Mouse (Mus musculus): ENCODE results near the gene Efna5. TPM values are rescaled to one million over a fixed set of nuclear protein-coding genes. Genes with fewer than 3 reads are reported as not detected.

The Efna5 gene
- polyA plus RNA-seq, 1 experiment from 2014 or later: 2.6 TPM

GRCm38 (mm10) chr17:62614237-62614636, 266.9 kb downstream of the Efna5 start:
- no peak overlapping the region for H3K27ac ChIP-seq
- no peaks in the 10 kb centered on the region for H3K4me1 ChIP-seq (replicated peaks)
- no peak for DNase-seq
- ATAC-seq (ENCODE audit: low read depth): no peak
- H3K4me2 ChIP-seq: no peak overlapping the region
- H3K36me3 ChIP-seq: no peaks in the 10 kb centered on the region
- H3K4me3 ChIP-seq (replicated peaks): no peak overlapping the region
- H3K27me3 ChIP-seq: no peaks in the 10 kb centered on the region
- no peaks in the 10 kb centered on the region for H3K9me3 ChIP-seq (replicated peaks)
- WGBS (ENCODE audit: insufficient replicate concordance): 74% methylated on average over 8 of the region's 8 CpGs
- no peak overlapping the region for H3K9ac ChIP-seq

- no peak overlapping the region for H3K4me3 ChIP-seq (replicated peaks)
- no peaks in the 10 kb centered on the region for H3K36me3 ChIP-seq
- DNase-seq (no peak), ATAC-seq (ENCODE audit: low read depth) (no peak)
- H3K9me3 ChIP-seq (replicated peaks): no peaks in the 10 kb centered on the region
- no peaks in the 10 kb centered on the region for H3K4me1 ChIP-seq (replicated peaks)
- H3K4me2 ChIP-seq: no peak overlapping the region
- no peaks in the 10 kb centered on the region for H3K27me3 ChIP-seq
- WGBS (ENCODE audit: insufficient replicate concordance): 75% methylated on average over 11 of the region's 11 CpGs
- H3K9ac ChIP-seq: no peak overlapping the region
- H3K27ac ChIP-seq: no peak overlapping the region
Observed at GRCm38 (mm10) chr17:62613232-62613631, 267.9 kb downstream of the Efna5 start.

DNA sequence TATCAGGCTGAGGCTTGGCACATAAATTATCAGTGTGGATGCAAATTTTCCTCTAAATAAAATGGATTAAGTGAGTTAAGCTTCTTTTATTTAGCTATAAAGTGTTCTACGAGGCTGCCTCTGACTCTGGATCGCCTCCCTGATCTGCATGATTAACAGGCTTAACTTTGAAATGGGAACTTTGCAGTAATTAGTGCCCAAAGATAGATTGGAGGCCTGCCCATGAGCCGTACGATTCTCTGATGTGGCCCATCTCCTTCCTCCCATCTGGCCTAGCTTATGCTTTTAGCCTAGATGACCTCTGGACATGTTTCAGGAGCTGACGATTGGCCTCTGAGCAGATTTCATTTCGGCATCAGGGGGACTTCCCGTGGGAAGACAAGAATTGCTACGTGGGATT, 273.0 kb downstream of the Efna5 start:
- Histone ChIP-seq H3K9me3 (replicated peaks) (no peaks in the 10 kb centered on the region), H3K36me3 (no peaks in the 10 kb centered on the region), H3K4me2 (no peak overlapping the region), H3K4me1 (replicated peaks) (no peaks in the 10 kb centered on the region), H3K27me3 (no peaks in the 10 kb centered on the region), H3K9ac (no peak overlapping the region), H3K27ac (no peak overlapping the region), H3K4me3 (replicated peaks) (no peak overlapping the region)
- ATAC-seq (ENCODE audit: low read depth): no peak
- DNase-seq: no peak
- 63% methylated on average over 8 of the region's 8 CpGs for WGBS (ENCODE audit: insufficient replicate concordance)

GRCm38 (mm10) chr17:62607304-62607914, 273.7 kb downstream of the Efna5 start:
- H3K9ac ChIP-seq: no peak overlapping the region
- H3K27me3 ChIP-seq: no peaks in the 10 kb centered on the region
- H3K27ac ChIP-seq: no peak overlapping the region
- no peaks in the 10 kb centered on the region for H3K36me3 ChIP-seq
- DNase-seq: no peak
- H3K4me2 ChIP-seq: no peak overlapping the region
- ATAC-seq (ENCODE audit: low read depth): no peak
- WGBS (ENCODE audit: insufficient replicate concordance): 78% methylated on average over 18 of the region's 18 CpGs
- no peaks in the 10 kb centered on the region for H3K9me3 ChIP-seq (replicated peaks)
- H3K4me1 ChIP-seq (replicated peaks): no peaks in the 10 kb centered on the region
- no peak overlapping the region for H3K4me3 ChIP-seq (replicated peaks)

DNA sequence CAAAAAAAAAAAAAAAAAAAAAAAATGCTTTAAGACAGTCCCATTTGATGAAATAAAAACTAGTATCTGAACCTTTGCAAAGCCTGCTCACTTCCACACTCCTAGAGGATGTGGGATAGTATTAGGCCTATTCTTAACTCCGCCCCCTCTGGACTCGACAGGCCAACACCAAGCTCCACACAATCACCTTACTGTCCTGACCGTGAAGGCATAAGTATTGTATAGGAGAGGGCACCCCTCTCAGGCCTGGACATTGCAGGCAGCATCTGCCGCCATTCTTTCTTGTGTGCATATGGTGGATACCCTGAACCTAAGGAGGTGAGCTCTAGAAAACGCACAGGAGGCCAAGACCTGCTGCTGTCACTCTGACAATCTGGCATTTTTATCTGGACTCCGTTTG, 274.4 kb downstream of the Efna5 start:
- H3K36me3 ChIP-seq: no peaks in the 10 kb centered on the region
- no peak overlapping the region for H3K4me3 ChIP-seq (replicated peaks)
- no peaks in the 10 kb centered on the region for H3K4me1 ChIP-seq (replicated peaks)
- WGBS (ENCODE audit: insufficient replicate concordance): 67% methylated on average over 6 of the region's 6 CpGs
- DNase-seq: no peak
- no peak overlapping the region for H3K9ac ChIP-seq
- no peak overlapping the region for H3K4me2 ChIP-seq
- H3K9me3 ChIP-seq (replicated peaks): no peaks in the 10 kb centered on the region
- no peaks in the 10 kb centered on the region for H3K27me3 ChIP-seq
- no peak overlapping the region for H3K27ac ChIP-seq
- no peak for ATAC-seq (ENCODE audit: low read depth)

GRCm38 (mm10) chr17:62604309-62604708, 276.8 kb downstream of the Efna5 start:
- no peak overlapping the region for H3K4me2 ChIP-seq

DNA sequence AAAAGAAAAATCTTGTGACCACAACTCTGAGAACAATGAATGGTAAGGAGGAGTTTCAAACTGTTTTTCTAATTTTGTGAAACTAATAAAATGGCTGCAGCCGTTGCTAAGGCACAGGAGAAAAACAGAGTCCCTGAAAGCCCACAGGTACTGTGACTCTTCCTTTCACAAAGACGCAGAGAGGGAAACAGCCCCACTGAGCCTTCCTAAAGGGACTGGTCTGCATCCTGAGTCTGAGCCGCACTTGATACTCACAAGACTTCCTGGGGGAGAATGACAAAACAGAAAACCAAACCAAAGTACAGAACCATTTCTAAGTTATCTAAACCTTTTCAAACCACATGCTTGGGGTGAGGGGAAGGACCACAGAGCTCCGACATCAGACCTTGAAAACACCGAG, 277.5 kb downstream of the Efna5 start:
- H3K4me2 ChIP-seq: no peak overlapping the region
- no peak for ATAC-seq (ENCODE audit: low read depth)
- WGBS (ENCODE audit: insufficient replicate concordance): 17% methylated on average over 5 of the region's 5 CpGs

More at GRCm38 (mm10) chr17:62604309-62604708, 276.8 kb downstream of the Efna5 start:
- Histone ChIP-seq H3K9me3 (replicated peaks) (no peaks in the 10 kb centered on the region), H3K27ac (no peak overlapping the region), H3K36me3 (no peaks in the 10 kb centered on the region), H3K27me3 (no peaks in the 10 kb centered on the region), H3K4me1 (replicated peaks) (no peaks in the 10 kb centered on the region), H3K9ac (no peak overlapping the region), H3K4me3 (replicated peaks) (no peak overlapping the region)
- ATAC-seq (ENCODE audit: low read depth) (no peak), DNase-seq (no peak)
- 21% methylated on average over 5 of the region's 5 CpGs for WGBS (ENCODE audit: insufficient replicate concordance)

GRCm38 (mm10) chr17:62598716-62599490, 282.2 kb downstream of the Efna5 start:
- ATAC-seq (ENCODE audit: low read depth) (no peak), DNase-seq (no peak)
- Histone ChIP-seq H3K4me1 (replicated peaks) (no peaks in the 10 kb centered on the region), H3K9ac (no peak overlapping the region), H3K36me3 (no peaks in the 10 kb centered on the region), H3K4me2 (no peak overlapping the region), H3K27me3 (no peaks in the 10 kb centered on the region), H3K9me3 (replicated peaks) (no peaks in the 10 kb centered on the region), H3K4me3 (replicated peaks) (no peak overlapping the region), H3K27ac (no peak overlapping the region)
- 60% methylated on average over 9 of the region's 9 CpGs for WGBS (ENCODE audit: insufficient replicate concordance)

More for the DNA sequence above, 277.5 kb downstream of the Efna5 start:
- Histone ChIP-seq H3K27me3 (no peaks in the 10 kb centered on the region), H3K9ac (no peak overlapping the region), H3K9me3 (replicated peaks) (no peaks in the 10 kb centered on the region), H3K27ac (no peak overlapping the region), H3K4me1 (replicated peaks) (no peaks in the 10 kb centered on the region), H3K36me3 (no peaks in the 10 kb centered on the region), H3K4me3 (replicated peaks) (no peak overlapping the region)
- DNase-seq: no peak

DNA sequence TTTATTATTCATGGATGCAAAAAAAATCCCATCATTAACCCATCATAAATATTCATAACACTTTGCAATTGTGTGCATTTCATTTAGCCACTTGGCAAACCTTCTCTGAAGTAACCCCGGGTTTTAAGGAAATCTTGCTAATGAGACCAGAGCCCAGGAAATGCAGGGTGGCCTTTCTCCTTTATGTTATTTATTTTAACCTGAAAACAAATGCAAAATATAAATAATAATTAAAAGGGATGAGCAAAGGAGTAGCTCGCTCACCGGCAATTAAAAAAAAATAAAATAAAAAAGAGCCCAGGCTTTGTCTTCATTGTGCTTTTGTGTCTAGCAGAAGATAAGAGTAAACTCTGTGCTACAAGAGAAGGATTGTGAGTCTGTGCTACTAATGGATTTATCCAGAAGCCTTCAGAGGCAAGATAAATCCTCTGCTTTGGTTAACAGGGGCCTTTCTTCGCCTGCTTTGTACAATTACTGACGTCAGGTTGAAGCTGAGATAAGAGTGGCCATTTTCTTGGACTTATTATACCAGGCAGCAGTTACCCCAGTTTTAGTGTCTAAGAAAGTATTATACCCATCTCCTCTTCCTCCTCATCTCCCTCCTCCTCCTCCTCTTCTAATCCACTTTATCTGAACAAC, 288.6 kb downstream of the Efna5 start:
- H3K9ac ChIP-seq: no peak overlapping the region
- no peak overlapping the region for H3K4me2 ChIP-seq
- H3K9me3 ChIP-seq (replicated peaks): no peaks in the 10 kb centered on the region
- ATAC-seq (ENCODE audit: low read depth) (no peak), DNase-seq (no peak)
- H3K27ac ChIP-seq: no peak overlapping the region
- no peaks in the 10 kb centered on the region for H3K36me3 ChIP-seq
- no peaks in the 10 kb centered on the region for H3K27me3 ChIP-seq
- no peaks in the 10 kb centered on the region for H3K4me1 ChIP-seq (replicated peaks)
- no peak overlapping the region for H3K4me3 ChIP-seq (replicated peaks)
- 50% methylated on average over 5 of the region's 5 CpGs for WGBS (ENCODE audit: insufficient replicate concordance)

DNA sequence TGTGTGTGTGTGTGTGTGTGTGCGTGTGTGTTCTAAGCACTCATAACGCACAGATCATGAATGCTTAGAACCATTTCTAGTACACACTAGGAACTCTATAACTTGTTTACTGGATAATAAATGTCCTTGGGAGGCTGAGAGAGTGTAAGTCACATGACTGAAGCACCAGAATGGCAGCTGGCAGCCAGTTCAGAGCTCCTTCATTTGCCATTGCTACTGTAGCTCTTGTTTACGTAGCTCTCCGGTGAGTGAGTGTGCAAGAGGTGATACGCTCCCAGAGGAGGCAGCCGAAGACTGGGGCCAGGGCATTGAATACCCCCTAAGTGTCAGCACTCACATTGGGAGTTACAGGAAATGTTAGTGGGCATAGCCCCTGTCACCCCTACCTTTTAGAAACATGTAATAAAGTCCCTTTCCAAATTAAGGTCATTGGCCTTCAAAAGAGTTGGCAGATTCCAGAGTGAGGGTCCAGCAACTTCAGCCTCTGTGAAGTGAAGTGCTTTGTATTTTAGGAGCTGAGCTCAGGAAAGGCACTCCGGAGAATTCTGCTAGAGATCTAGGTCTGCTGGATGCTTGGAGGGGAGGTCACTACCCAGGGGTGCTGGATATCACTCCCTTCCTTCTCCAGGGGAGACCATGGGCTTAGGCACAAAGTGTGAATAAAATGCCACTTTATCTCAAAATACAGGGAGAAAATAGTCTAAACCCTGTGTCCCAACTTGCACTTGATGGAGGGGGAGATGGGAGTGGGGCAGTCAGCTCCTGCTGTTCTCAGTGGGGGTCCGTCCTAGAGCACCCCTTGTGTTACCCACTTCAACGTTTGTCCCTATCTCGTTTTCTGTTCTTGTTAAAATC, 289.3 kb downstream of the Efna5 start:
- Histone ChIP-seq H3K4me3 (replicated peaks) (no peak overlapping the region), H3K4me2 (no peak overlapping the region), H3K36me3 (no peaks in the 10 kb centered on the region), H3K9ac (no peak overlapping the region), H3K4me1 (replicated peaks) (no peaks in the 10 kb centered on the region), H3K27ac (no peak overlapping the region), H3K9me3 (replicated peaks) (no peaks in the 10 kb centered on the region), H3K27me3 (no peaks in the 10 kb centered on the region)
- WGBS (ENCODE audit: insufficient replicate concordance): 63% methylated on average over 10 of the region's 10 CpGs
- ATAC-seq (ENCODE audit: low read depth): no peak
- DNase-seq: no peak

All from liver, embryonic 13.5 days (tissue).